In the genomic region with DNA sequence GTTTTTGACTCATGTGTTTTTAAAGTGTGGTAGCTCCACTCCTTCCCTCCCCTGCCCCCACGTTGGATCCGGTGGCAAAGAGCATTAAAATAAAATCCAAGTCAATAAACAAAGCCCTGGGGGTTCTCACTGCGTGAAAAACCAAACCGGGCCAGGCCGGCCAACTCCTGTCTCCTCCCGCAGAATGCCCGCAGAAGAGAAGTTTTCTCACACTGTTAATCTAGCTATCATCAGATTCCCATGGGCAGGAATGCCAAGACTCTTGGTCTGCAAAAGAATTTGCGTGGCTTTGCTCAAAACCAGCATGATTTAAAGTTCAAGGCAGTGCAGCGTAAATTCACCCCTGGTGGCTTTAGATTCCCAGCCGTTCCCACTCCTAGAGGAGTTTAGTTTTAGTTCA, we compare ENCODE assay signal across 32 mouse cellular contexts.
DNase-seq lines count a peak whose midpoint lies in the region; ATAC-seq lines count a peak whose summit lies in the region.
"Had no signal": no experiment of that assay in that cellular context is flagged by ENCODE, and none has a peak within 500 bp of the region (broad histone marks: within the 10 kb centered on the region; RNA-seq: fewer than 3 reads in every experiment).

No protein-coding gene starts in this region.

- H3K36me3 ChIP-seq in limb, embryonic 10.5 days = no peaks in the 10 kb centered on the region
- no peaks in the 10 kb centered on the region for H3K36me3 ChIP-seq in heart, embryonic 10.5 days
- H3K36me3 ChIP-seq: embryonic facial prominence, embryonic 13.5 days; hindbrain, embryonic 13.5 days; liver, embryonic 12.5 days; midbrain, embryonic 12.5 days; neural tube, embryonic 12.5 days had no signal

- H3K9me3 ChIP-seq in limb, embryonic 10.5 days (replicated peaks) = no peaks in the 10 kb centered on the region
- no peaks in the 10 kb centered on the region for H3K9me3 ChIP-seq in heart, embryonic 10.5 days
- H3K9me3 ChIP-seq: embryonic facial prominence, embryonic 13.5 days; hindbrain, embryonic 13.5 days; liver, embryonic 12.5 days; midbrain, embryonic 12.5 days; neural tube, embryonic 12.5 days had no signal

- peaks cover 7% of the 10 kb centered on the region; the same call in 1 of the 2 replicates for H3K4me1 ChIP-seq in limb, embryonic 10.5 days
- H3K4me1 ChIP-seq in heart, embryonic 10.5 days = no peaks in the 10 kb centered on the region
- H3K4me1 ChIP-seq: embryonic facial prominence, embryonic 13.5 days; hindbrain, embryonic 13.5 days; liver, embryonic 12.5 days; midbrain, embryonic 12.5 days; neural tube, embryonic 12.5 days had no signal

- no peak overlapping the region for H3K4me3 ChIP-seq in limb, embryonic 10.5 days
- no peak overlapping the region for H3K4me3 ChIP-seq in heart, embryonic 10.5 days
- H3K4me3 ChIP-seq: embryonic facial prominence, embryonic 13.5 days; erythroblast, embryonic 14.5 days; hindbrain, embryonic 13.5 days; liver, embryonic 12.5 days; midbrain, embryonic 12.5 days; myocyte; neural tube, embryonic 12.5 days had no signal

- 36% methylated on average over 10 of the region's 10 CpGs for WGBS in limb, embryonic 10.5 days
- 21% methylated on average over 10 of the region's 10 CpGs for WGBS in heart, embryonic 10.5 days

- H3K27ac ChIP-seq in limb, embryonic 10.5 days = peak overlapping the region; percentile 44; the same call in 1 of the 2 replicates
- no peak overlapping the region for H3K27ac ChIP-seq in heart, embryonic 10.5 days
- H3K27ac ChIP-seq: embryonic facial prominence, embryonic 13.5 days; hindbrain, embryonic 13.5 days; liver, embryonic 12.5 days; midbrain, embryonic 12.5 days; neural tube, embryonic 12.5 days; stomach, postnatal 0 days had no signal

- peak; percentile 16 for DNase-seq in R1 (ENCODE audit: low read depth, low spot score)
- peak; percentile 23 for DNase-seq in embryo, embryonic 9.5 days (ENCODE audit: extremely low spot score)
- peak; percentile 35 for DNase-seq in limb, embryonic 10.5 days (ENCODE audit: low spot score)
- peak; percentile 51 for DNase-seq in mesoderm, embryonic 11.5 days (ENCODE audit: low read depth, low spot score)
- DNase-seq in urinary bladder, adult 18-20 months (ENCODE audit: low spot score in 2 of 2) = no peak
- no peak for DNase-seq in heart, embryonic 10.5 days (ENCODE audit: low spot score)
- DNase-seq: adrenal gland, postnatal 10 days; cerebellum, adult 11 months; cerebellum, adult 9-10 months; gastrocnemius, postnatal 14 days; heart, postnatal 36 days; kidney, adult 9 months; kidney, postnatal 10 days; layer of hippocampus, postnatal 36 days; left cerebral cortex, postnatal 4 days; liver, postnatal 0 days; lung, postnatal 36 days; right cerebral cortex, postnatal 4 days; thymus, adult 18-20 months; thymus, postnatal 25 days had no signal

- ATAC-seq in cerebellum, adult (ENCODE audit: insufficient number of reproducible peaks, low FRiP score, low TSS enrichment) = no peak
- ATAC-seq: activated CD4-positive, CD25-positive, alpha-beta regulatory T cell, adult 4 months; forebrain, embryonic 16.5 days; intestine, postnatal 0 days; liver, embryonic 12.5 days; liver, postnatal 0 days had no signal

- H3K27me3 ChIP-seq in limb, embryonic 10.5 days (ENCODE audit: low read depth, poor library complexity, severe bottlenecking) = no peaks in the 10 kb centered on the region
- no peaks in the 10 kb centered on the region for H3K27me3 ChIP-seq in heart, embryonic 10.5 days (ENCODE audit: insufficient read depth, poor library complexity, severe bottlenecking)
- H3K27me3 ChIP-seq: embryonic facial prominence, embryonic 13.5 days; liver, embryonic 12.5 days; neural tube, embryonic 12.5 days had no signal

Comparison
In these comparisons a context has a peak if more than half of its experiments do, and no peak if none do; other contexts are left out.
1. DNase-seq: peak in R1 (single experiment), embryo, embryonic 9.5 days (single experiment), limb, embryonic 10.5 days (single experiment) and mesoderm, embryonic 11.5 days (single experiment); none in urinary bladder, adult 18-20 months (0 of 2) and heart, embryonic 10.5 days (single experiment).